Mouse (Mus musculus): ENCODE results near the gene Hist1h2be. TPM values are rescaled to one million over a fixed set of nuclear protein-coding genes. Genes with fewer than 3 reads are reported as not detected.
"Not testable (repeated sequence)": the region's sequence is repeated elsewhere in the genome, so short reads cannot be mapped to it uniquely, and the experiment has no call there.

The Hist1h2be gene
- polyA plus RNA-seq, 1 experiment from 2014 or later, result 1.6 TPM

- Histone ChIP-seq H3K27ac (no peak overlapping the region), H3K4me2 (peak overlapping the region; percentile 74), H3K27me3 (no peaks in the 10 kb centered on the region), H3K36me3 (no peaks in the 10 kb centered on the region), H3K9me3 (no peaks in the 10 kb centered on the region), H3K9ac (peak overlapping the region; percentile 43; the same call in 1 of the 2 replicates), H3K4me3 (peak overlapping the region; percentile 51), H3K4me1 (replicated peaks) (peaks cover 39% of the 10 kb centered on the region)
- WGBS, result 23% methylated on average over 7 of the region's 7 CpGs
- ATAC-seq (ENCODE audit: low FRiP score), result no peak
Measured at GRCm38 (mm10) chr13:23536076-23536822, 84.7 kb downstream of the Hist1h2be start.

- Histone ChIP-seq H3K9ac (peak within 1 kb of the TSS; percentile 64), H3K4me1 (replicated peaks) (peaks cover 39% of the 10 kb centered on the region), H3K4me2 (peak within 1 kb of the TSS; percentile 74), H3K4me3 (peak within 1 kb of the TSS; percentile 51), H3K27ac (peak within 1 kb of the TSS; percentile 69)
- H3K36me3 ChIP-seq, H3K27me3 ChIP-seq, H3K9me3 ChIP-seq: not testable (repeated sequence)
- WGBS, result under 1% methylated on average over 54 of the region's 62 CpGs
- ATAC-seq (ENCODE audit: low FRiP score), result peak; percentile 90
Measured at GRCm38 (mm10) chr13:23535137-23536075, 85.5 kb downstream of the Hist1h2be start, which contains the start of gene Hist1h3g. Gene Hist1h3g, plus strand, starts transcription at chr13:23535422.

GRCm38 (mm10) chr13:23534368-23535131, 86.4 kb downstream of the Hist1h2be start:
- H3K36me3 ChIP-seq, result no peaks in the 10 kb centered on the region
- H3K4me3 ChIP-seq, result peak overlapping the region; percentile 51
- peak overlapping the region; percentile 69 for H3K27ac ChIP-seq
- H3K9me3 ChIP-seq, result no peaks in the 10 kb centered on the region
- under 1% methylated on average over 15 of the region's 15 CpGs for WGBS
- peak overlapping the region; percentile 74 for H3K4me2 ChIP-seq
- H3K9ac ChIP-seq, result peak overlapping the region; percentile 60
- peaks cover 39% of the 10 kb centered on the region for H3K4me1 ChIP-seq (replicated peaks)
- no peaks in the 10 kb centered on the region for H3K27me3 ChIP-seq
- no peak for ATAC-seq (ENCODE audit: low FRiP score)

Small RNAs within 50 kb of the gene (microRNA-seq; reads per million reads assigned to microRNA genes)
- not detected for gene Gm44297
- gene Gm44359, result not detected
- not detected for gene Gm44394

Other genes starting within 250 kb of the Hist1h2be start
- 9.9 and 10.2 TPM in 2 replicates for gene Abt1, start 197.3 kb downstream of the Hist1h2be start, polyA plus RNA-seq (2015; fragmentation: Nextera tagmentation; extraction: Ambion mirVana)
- gene Btn1a1, start 155.2 kb downstream of the Hist1h2be start, polyA plus RNA-seq (2015; fragmentation: Nextera tagmentation; extraction: Ambion mirVana), result 0.06 TPM in 1 of 2 replicates, not detected in the other
- 0.12 TPM in 1 of 2 replicates, not detected in the other for gene Btn2a2, start 132.3 kb downstream of the Hist1h2be start, polyA plus RNA-seq (2015; fragmentation: Nextera tagmentation; extraction: Ambion mirVana)
- 4.2 and 5.7 TPM in 2 replicates for gene Hist1h4h, start 90.1 kb downstream of the Hist1h2be start, polyA plus RNA-seq (2015; fragmentation: Nextera tagmentation; extraction: Ambion mirVana)
- 2.4 TPM in 1 of 2 replicates, not detected in the other for gene Hist1h2af, start 87.2 kb downstream of the Hist1h2be start, polyA plus RNA-seq (2015; fragmentation: Nextera tagmentation; extraction: Ambion mirVana)
- gene Hist1h3g, start 85.7 kb downstream of the Hist1h2be start, polyA plus RNA-seq (2015; fragmentation: Nextera tagmentation; extraction: Ambion mirVana), result 1.8 and 3.0 TPM in 2 replicates
- 0.29 TPM in 1 of 2 replicates, not detected in the other for gene Hist1h2bh, start 77.7 kb downstream of the Hist1h2be start, polyA plus RNA-seq (2015; fragmentation: Nextera tagmentation; extraction: Ambion mirVana)
- 0.38 TPM in 1 of 2 replicates, not detected in the other for gene Hist1h3f, start 77.1 kb downstream of the Hist1h2be start, polyA plus RNA-seq (2015; fragmentation: Nextera tagmentation; extraction: Ambion mirVana)
- gene Hist1h4f, start 69.5 kb downstream of the Hist1h2be start, polyA plus RNA-seq (2015; fragmentation: Nextera tagmentation; extraction: Ambion mirVana), result 0.83 TPM in 1 of 2 replicates, not detected in the other
- gene Hist1h1d, start 67.9 kb downstream of the Hist1h2be start, polyA plus RNA-seq (2015; fragmentation: Nextera tagmentation; extraction: Ambion mirVana), result 0.10 and 0.16 TPM in 2 replicates
- 2.1 and 2.8 TPM in 2 replicates for gene Hist1h3e, start 58.8 kb downstream of the Hist1h2be start, polyA plus RNA-seq (2015; fragmentation: Nextera tagmentation; extraction: Ambion mirVana)
- 26.4 and 29.3 TPM in 2 replicates for gene Hist1h2ae, start 49.9 kb downstream of the Hist1h2be start, polyA plus RNA-seq (2015; fragmentation: Nextera tagmentation; extraction: Ambion mirVana)
- gene Hist1h2bg, start 49.7 kb downstream of the Hist1h2be start, polyA plus RNA-seq (2015; fragmentation: Nextera tagmentation; extraction: Ambion mirVana), result 2.8 TPM in 2 replicates
- gene Hist1h2bf, start 46.9 kb downstream of the Hist1h2be start, polyA plus RNA-seq (2015; fragmentation: Nextera tagmentation; extraction: Ambion mirVana), result 1.2 and 3.0 TPM in 2 replicates
- gene Hist1h2ad, start 46.7 kb downstream of the Hist1h2be start, polyA plus RNA-seq (2015; fragmentation: Nextera tagmentation; extraction: Ambion mirVana), result 0.61 and 2.7 TPM in 2 replicates
- 1.6 and 2.7 TPM in 2 replicates for gene Hist1h3d, start 45.4 kb downstream of the Hist1h2be start, polyA plus RNA-seq (2015; fragmentation: Nextera tagmentation; extraction: Ambion mirVana)
- gene Hist1h4d, start 39.5 kb downstream of the Hist1h2be start, polyA plus RNA-seq (2015; fragmentation: Nextera tagmentation; extraction: Ambion mirVana), result 50.0 and 52.6 TPM in 2 replicates
- gene Hist1h1e, start 1.4 kb upstream of the Hist1h2be start, polyA plus RNA-seq (2015; fragmentation: Nextera tagmentation; extraction: Ambion mirVana), result 7.9 and 8.8 TPM in 2 replicates
- 0.38 and 0.54 TPM in 2 replicates for gene Hist1h2ac, start 62.8 kb upstream of the Hist1h2be start, polyA plus RNA-seq (2015; fragmentation: Nextera tagmentation; extraction: Ambion mirVana)
- 17.8 and 23.1 TPM in 2 replicates for gene Hist1h2bc, start 63.1 kb upstream of the Hist1h2be start, polyA plus RNA-seq (2015; fragmentation: Nextera tagmentation; extraction: Ambion mirVana)
- not detected in 2 replicates for gene Hist1h1t, start 74.7 kb upstream of the Hist1h2be start, polyA plus RNA-seq (2015; fragmentation: Nextera tagmentation; extraction: Ambion mirVana)
- 3.9 and 4.4 TPM in 2 replicates for gene Hist1h4c, start 77.3 kb upstream of the Hist1h2be start, polyA plus RNA-seq (2015; fragmentation: Nextera tagmentation; extraction: Ambion mirVana)
- 5.4 and 5.6 TPM in 2 replicates for gene Hfe, start 89.7 kb upstream of the Hist1h2be start, polyA plus RNA-seq (2015; fragmentation: Nextera tagmentation; extraction: Ambion mirVana)
- 8.8 and 9.7 TPM in 2 replicates for gene Hist1h1c, start 117.7 kb upstream of the Hist1h2be start, polyA plus RNA-seq (2015; fragmentation: Nextera tagmentation; extraction: Ambion mirVana)
- gene Hist1h3c, start 124.5 kb upstream of the Hist1h2be start, polyA plus RNA-seq (2015; fragmentation: Nextera tagmentation; extraction: Ambion mirVana), result 1.3 and 1.9 TPM in 2 replicates
- 0.86 and 1.7 TPM in 2 replicates for gene Hist1h2bb, start 125.6 kb upstream of the Hist1h2be start, polyA plus RNA-seq (2015; fragmentation: Nextera tagmentation; extraction: Ambion mirVana)
- 10.5 and 12.7 TPM in 2 replicates for gene Hist1h2ab, start 130.0 kb upstream of the Hist1h2be start, polyA plus RNA-seq (2015; fragmentation: Nextera tagmentation; extraction: Ambion mirVana)
- 4.2 and 4.4 TPM in 2 replicates for gene Hist1h3b, start 131.1 kb upstream of the Hist1h2be start, polyA plus RNA-seq (2015; fragmentation: Nextera tagmentation; extraction: Ambion mirVana)
- gene Hist1h4b, start 135.9 kb upstream of the Hist1h2be start, polyA plus RNA-seq (2015; fragmentation: Nextera tagmentation; extraction: Ambion mirVana), result 1.4 TPM in 1 of 2 replicates, not detected in the other
- gene Hist1h4a, start 140.1 kb upstream of the Hist1h2be start, polyA plus RNA-seq (2015; fragmentation: Nextera tagmentation; extraction: Ambion mirVana), result not detected in 2 replicates
- gene Hist1h3a, start 141.3 kb upstream of the Hist1h2be start, polyA plus RNA-seq (2015; fragmentation: Nextera tagmentation; extraction: Ambion mirVana), result 1.9 and 2.5 TPM in 2 replicates
- gene Hist1h1a, start 142.5 kb upstream of the Hist1h2be start, polyA plus RNA-seq (2015; fragmentation: Nextera tagmentation; extraction: Ambion mirVana), result 0.56 and 1.2 TPM in 2 replicates
- gene Trim38, start 148.8 kb upstream of the Hist1h2be start, polyA plus RNA-seq (2015; fragmentation: Nextera tagmentation; extraction: Ambion mirVana), result not detected in 2 replicates
- gene Slc17a2, start 185.9 kb upstream of the Hist1h2be start, polyA plus RNA-seq (2015; fragmentation: Nextera tagmentation; extraction: Ambion mirVana), result not detected in 2 replicates
- gene Slc17a3, start 218.3 kb upstream of the Hist1h2be start, polyA plus RNA-seq (2015; fragmentation: Nextera tagmentation; extraction: Ambion mirVana), result not detected in 2 replicates
- gene Slc17a1, start 246.6 kb upstream of the Hist1h2be start, polyA plus RNA-seq (2015; fragmentation: Nextera tagmentation; extraction: Ambion mirVana), result not detected in 2 replicates

All from hindbrain, embryonic 13.5 days (tissue).